Mouse (Mus musculus) spleen, adult 12 weeks (tissue): ENCODE measurements around the gene Mtnr1b.

Experiments used
- DNase-seq: peaks from one replicate; pipeline ENCODE4 v3.0.0; 2022; ENCODE audit warnings: low spot score

Gene Mtnr1b

GRCm38 (mm10) chr9:15802413-15803027 is 71.8 kb downstream of the Mtnr1b start:
- no peak for DNase-seq

- no peak for DNase-seq
Observed at GRCm38 (mm10) chr9:15800402-15800801, 74.0 kb downstream of the Mtnr1b start.

- no peak for DNase-seq
Observed at GRCm38 (mm10) chr9:15794408-15794807, 79.9 kb downstream of the Mtnr1b start.

GRCm38 (mm10) chr9:15792076-15792475 is 82.3 kb downstream of the Mtnr1b start:
- DNase-seq: no peak

- DNase-seq: no peak
Observed at GRCm38 (mm10) chr9:15786610-15787009, 87.7 kb downstream of the Mtnr1b start.

- no peak for DNase-seq
Observed at GRCm38 (mm10) chr9:15786192-15786591, 88.2 kb downstream of the Mtnr1b start.

- no peak for DNase-seq
Observed at GRCm38 (mm10) chr9:15781936-15782335, 92.4 kb downstream of the Mtnr1b start.

GRCm38 (mm10) chr9:15774911-15775310 is 99.4 kb downstream of the Mtnr1b start:
- DNase-seq: no peak
